Mouse (Mus musculus) gastrocnemius, adult 2 months (tissue): ENCODE data around the gene Cgrrf1. TPM values are rescaled to one million over a fixed set of nuclear protein-coding genes. Genes with fewer than 3 reads are reported as not detected.

Experiments
- DNase-seq: peaks from one replicate; pipeline ENCODE4 v3.0.0; 2022
- H3K27ac ChIP-seq: fragments of 200-600 bp; 2 replicates; pipeline ENCODE4 v1.8.1; 2022; ENCODE audit warnings: mild to moderate bottlenecking
- H3K4me3 ChIP-seq: fragments of 200-600 bp; 2 replicates; pipeline ENCODE4 v1.8.1; 2022; ENCODE audit warnings: mild to moderate bottlenecking, moderate library complexity
- CTCF ChIP-seq: fragments of 200-600 bp; IDR thresholded peaks from 2 replicates; pipeline ENCODE4 v1.8.1; 2022; ENCODE audit warnings: antibody characterized with exemption, mild to moderate bottlenecking, moderate library complexity
- intact Hi-C: fragments of 180-260 bp; cut with DNase I; formaldehyde crosslinking; loops from one replicate; pipeline ENCODE4 v1.15.1; 2025
- long read RNA-seq, 2 experiments: library from polyadenylated mRNA; stranded (forward); transcript quantifications; one replicate each; pipeline ENCODE4 v2.0.0; 2021
- total RNA-seq, 2 experiments: library from RNA; stranded (reverse); gene quantifications; 2 replicates each; pipeline ENCODE4 v1.2.3; 2021

Cgrrf1 gene
- total RNA-seq: 10 to 100 TPM; 53.0 to 58.9 TPM
- long read RNA-seq, experiment 1, transcript Cgrrf1-204 (2 exons, 419 nt): minor isoform, 6 of 57 reads
- long read RNA-seq, experiment 1, transcript Cgrrf1-201 (6 exons, 1,324 nt): major isoform, 47 of 57 reads
- long read RNA-seq, experiment 1, partial matches to known transcripts: 2 of 57 reads
- long read RNA-seq, experiment 1, other reads (novel, unspliced or antisense): 1 of 57 reads
- long read RNA-seq, experiment 2, transcript Cgrrf1-201 (6 exons, 1,324 nt): major isoform, 60 of 73 reads
- long read RNA-seq, experiment 2, partial matches to known transcripts: 4 of 73 reads
- long read RNA-seq, experiment 2, other reads (novel, unspliced or antisense): 5 of 73 reads

DNA sequence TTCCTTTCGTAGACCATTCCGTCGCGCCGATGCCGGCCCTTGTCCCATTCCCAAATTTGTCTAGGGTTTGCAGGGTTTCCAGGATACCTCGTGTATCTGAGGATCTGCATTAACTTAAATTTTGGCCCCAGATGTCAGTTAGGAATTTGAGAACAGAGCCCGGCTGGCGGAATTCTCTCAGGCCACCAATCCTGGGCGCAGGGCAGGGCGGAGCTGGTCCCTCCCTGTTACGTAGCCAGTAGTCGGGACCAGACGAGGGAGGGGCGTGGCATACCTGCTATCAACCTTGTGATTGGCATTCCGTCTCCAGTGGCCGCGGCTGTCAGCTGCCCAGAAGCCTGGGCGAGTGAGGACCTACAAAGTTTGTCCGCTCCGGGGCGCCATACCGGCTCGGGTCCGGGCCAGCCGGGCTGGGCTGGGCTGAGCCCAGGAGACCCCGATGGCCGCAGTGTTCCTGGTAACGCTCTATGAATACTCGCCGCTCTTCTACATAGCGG is at the start of gene Cgrrf1:
Gene Cgrrf1, plus strand, starts transcription at position 289 of the 497 bp plus-strand sequence.
- Histone ChIP-seq H3K27ac (peak within 1 kb of the TSS; percentile 96), H3K4me3 (peak within 1 kb of the TSS; percentile 94)
- intact Hi-C loops: loop anchor here (5.0 kb wide), 1 partner anchor 255 kb away; no protein-coding TSS in a partner anchor
- TF ChIP-seq CTCF: peak; percentile 54
- peak; percentile 99 for DNase-seq

GRCm38 (mm10) chr14:46782187-46782828 is 49.6 kb upstream of the Cgrrf1 start:
- Histone ChIP-seq H3K27ac (no peak overlapping the region), H3K4me3 (no peak overlapping the region)
- TF ChIP-seq CTCF: no peak
- DNase-seq: no peak
- intact Hi-C loops: no loop called here

DNA sequence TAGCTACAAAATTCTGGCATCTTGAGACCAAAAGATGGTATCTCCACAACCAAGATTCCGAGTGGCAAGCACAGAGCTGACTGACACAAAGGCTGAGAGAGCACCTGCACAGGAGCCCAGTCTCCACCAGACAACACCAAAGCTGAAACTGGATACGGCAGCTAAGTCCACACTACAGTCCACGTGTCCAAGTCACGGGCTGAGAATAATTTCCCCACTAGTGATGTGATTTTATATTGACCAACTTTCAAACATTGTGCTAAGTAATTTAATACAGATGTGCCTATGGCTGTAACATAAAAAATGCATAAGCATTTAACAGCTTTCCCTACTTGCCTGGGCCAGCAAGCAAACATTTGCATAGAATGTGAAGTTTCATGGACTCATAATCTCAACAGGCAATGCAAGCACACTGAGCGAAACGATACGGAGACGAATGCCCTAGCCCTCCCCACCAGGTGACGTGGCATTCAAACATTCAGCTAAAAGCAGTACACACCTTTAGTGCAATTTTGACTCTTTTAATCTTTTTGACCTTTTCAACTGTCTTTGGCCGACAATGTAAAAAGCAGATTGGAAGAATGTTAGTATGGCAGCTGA is 48.5 kb upstream of the Cgrrf1 start:
- Histone ChIP-seq H3K4me3 (no peak overlapping the region), H3K27ac (no peak overlapping the region)
- no peak for TF ChIP-seq CTCF
- no peak for DNase-seq
- intact Hi-C loops: no loop called here

DNA sequence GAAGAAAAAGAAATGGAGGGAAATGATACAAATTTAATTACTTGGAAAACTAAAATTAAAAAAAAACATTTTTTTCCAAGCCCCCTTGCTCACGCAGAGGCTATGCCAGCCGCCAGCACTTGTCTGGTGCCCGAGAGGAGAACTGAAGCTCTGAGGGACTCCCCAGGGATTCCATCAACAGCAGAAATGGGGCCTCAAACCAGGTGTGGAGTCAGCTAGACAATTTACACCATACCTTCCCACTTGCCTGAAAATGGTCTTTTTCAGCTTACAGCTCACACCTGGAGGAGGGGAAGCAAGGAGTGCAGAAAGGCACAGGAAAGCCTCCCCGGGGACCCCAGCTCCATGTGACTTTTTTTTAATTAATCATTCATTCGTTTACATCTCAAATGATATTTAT is 46.7 kb upstream of the Cgrrf1 start:
- no peak for DNase-seq
- intact Hi-C loops: loop anchor here (5.0 kb wide), 1 partner anchor 37 kb away; the partner anchor contains the start of gene Gmfb
- H3K4me3 ChIP-seq: no peak overlapping the region

GRCm38 (mm10) chr14:46787454-46787786 is 44.5 kb upstream of the Cgrrf1 start:
- intact Hi-C loops: loop anchor here (5.0 kb wide), 1 partner anchor 35 kb away; the partner anchor contains the start of gene Gmfb
- H3K4me3 ChIP-seq: peak overlapping the region; percentile 93
- H3K27ac ChIP-seq: peak overlapping the region; percentile 92
- TF ChIP-seq CTCF: no peak
- DNase-seq: no peak

More for the DNA sequence above, 46.7 kb upstream of the Cgrrf1 start:
- TF ChIP-seq CTCF: no peak
- H3K27ac ChIP-seq: no peak overlapping the region

DNA sequence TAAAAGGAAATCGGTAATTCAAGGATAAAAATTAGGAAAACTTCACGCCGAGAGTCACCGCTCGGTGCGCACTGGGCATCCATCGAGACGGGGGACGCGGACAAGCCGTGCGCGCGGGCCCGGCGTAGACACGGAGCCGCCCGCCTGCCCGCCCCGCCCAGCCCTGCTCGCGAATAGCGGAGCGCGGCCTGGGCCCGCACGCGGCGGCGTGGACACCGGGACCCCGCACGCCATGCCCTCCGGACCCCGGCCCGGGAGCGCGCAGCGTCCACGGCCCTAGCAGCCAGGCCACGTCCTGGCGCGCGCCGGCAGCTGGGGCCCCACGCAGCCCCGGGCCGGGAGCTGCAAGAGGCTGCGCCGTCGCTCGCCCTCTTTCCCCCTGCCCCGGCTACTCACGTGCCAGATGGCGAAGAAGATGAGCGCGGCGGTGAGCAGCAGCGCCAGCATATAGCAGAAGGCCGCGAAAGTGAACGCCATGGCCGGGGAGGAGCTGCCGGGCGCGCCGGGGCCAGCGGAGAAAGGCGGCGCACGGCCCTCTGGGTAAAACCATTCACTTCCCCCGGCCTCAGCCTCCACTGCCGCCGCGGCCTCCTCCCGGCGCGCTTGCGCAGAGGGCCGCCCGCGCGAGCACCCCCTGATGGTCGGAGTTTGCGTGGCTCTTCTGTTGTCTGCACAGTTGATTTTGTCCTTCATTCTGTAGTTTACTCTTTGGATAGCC is 44.0 kb upstream of the Cgrrf1 start, which contains the start of gene Cnih1:
Gene Cnih1, minus strand, starts transcription at position 625 of the 718 bp plus-strand sequence.
- intact Hi-C loops: loop anchor here (5.0 kb wide), 1 partner anchor 34 kb away; the partner anchor contains the start of gene Gmfb
- peak; percentile 93 for DNase-seq
- Histone ChIP-seq H3K4me3 (peak within 1 kb of the TSS; percentile 93), H3K27ac (peak within 1 kb of the TSS; percentile 92)
- peak; percentile 94 for TF ChIP-seq CTCF

DNA sequence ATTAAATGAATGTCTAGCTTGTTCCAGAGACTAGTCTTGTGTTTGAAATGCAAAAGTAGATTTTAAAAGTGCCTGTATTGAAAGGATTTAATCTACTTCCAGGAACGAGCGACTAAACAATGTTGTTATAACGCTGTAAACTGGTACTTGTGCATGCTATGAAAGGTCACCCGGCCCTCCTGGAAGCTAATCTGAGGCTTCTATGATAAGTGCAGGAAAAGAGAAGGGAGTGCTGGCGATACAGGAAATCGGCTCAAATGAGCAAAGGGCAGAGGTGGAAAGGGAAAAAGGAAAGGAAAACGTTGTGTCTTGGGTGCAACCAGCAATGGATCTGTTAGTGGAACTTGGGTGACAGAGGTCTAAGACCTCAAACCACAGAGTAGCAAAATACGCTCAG is 43.4 kb upstream of the Cgrrf1 start:
- no peak for DNase-seq
- intact Hi-C loops: loop anchor here (5.0 kb wide), 1 partner anchor 34 kb away; the partner anchor contains the start of gene Gmfb
- H3K27ac ChIP-seq: peak overlapping the region; percentile 92
- no peak for TF ChIP-seq CTCF
- H3K4me3 ChIP-seq: peak overlapping the region; percentile 93

DNA sequence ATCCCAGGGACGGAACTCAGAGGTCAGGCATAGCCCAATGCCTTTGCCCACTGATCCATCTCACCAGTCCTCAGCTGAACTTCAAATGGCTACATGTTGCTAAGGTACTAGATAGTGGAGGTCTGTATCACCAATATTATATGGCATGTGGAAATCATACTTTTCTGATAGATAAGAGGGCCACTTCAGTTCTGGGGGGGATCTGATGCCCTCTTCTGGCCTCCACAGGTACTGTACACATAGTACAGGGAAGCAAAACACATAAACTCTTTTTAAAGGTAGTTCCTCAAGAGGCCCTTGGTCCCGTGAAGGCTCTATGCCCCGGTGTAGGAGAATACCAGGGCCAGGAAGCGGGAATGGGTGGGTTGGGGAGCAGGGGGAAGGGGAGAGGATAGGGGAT is 41.6 kb upstream of the Cgrrf1 start:
- Histone ChIP-seq H3K4me3 (no peak overlapping the region), H3K27ac (no peak overlapping the region)
- intact Hi-C loops: no loop called here
- DNase-seq: no peak
- TF ChIP-seq CTCF: peak; percentile 44

DNA sequence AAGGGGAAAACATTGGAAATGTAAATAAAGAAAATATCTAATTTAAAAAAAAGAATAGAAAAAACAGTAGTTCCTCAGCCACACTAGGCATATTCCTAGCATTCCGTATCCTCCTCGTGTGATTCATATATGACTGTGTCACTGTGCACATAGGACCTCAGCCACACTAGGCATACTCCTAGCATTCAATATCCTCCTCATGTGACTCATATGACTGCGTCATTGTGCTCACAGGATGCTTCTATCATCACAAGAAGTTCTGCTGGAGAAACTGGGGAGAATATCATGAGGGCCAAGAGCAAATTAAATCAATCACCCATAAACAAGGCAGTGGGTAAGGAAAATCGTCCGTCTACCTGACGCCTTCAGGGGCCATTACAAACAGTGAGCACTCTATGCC is 41.2 kb upstream of the Cgrrf1 start:
- intact Hi-C loops: no loop called here
- TF ChIP-seq CTCF: no peak
- H3K4me3 ChIP-seq: no peak overlapping the region
- H3K27ac ChIP-seq: no peak overlapping the region
- no peak for DNase-seq

DNA sequence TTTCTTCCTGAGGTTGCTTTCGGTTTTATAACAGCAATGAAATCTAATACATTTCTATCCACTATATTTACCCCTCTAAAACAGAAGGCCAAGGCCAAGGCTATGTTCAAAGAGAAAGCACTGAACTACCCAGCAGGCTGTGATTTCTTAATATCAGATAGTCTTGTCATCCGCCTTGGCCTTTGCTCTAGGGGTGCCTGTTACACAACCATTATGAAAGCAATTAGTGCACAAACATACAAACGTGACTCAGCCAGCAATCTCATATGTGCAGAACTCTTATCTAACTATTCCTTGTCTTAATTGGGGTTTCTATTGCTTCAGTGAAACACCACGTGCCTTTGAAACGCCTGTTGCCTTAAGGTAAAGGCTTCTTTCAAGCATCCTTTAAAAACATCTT is 37.8 kb upstream of the Cgrrf1 start:
- intact Hi-C loops: no loop called here
- DNase-seq: no peak
- Histone ChIP-seq H3K4me3 (no peak overlapping the region), H3K27ac (no peak overlapping the region; the same call in 1 of the 2 replicates)
- no peak for TF ChIP-seq CTCF

- TF ChIP-seq CTCF: no peak
- H3K27ac ChIP-seq: no peak overlapping the region
- intact Hi-C loops: no loop called here
These were observed 31.1 kb upstream of the Cgrrf1 start for GRCm38 (mm10) chr14:46800684-46801345.

GRCm38 (mm10) chr14:46803259-46803658 is 28.7 kb upstream of the Cgrrf1 start:
- Histone ChIP-seq H3K4me3 (no peak overlapping the region), H3K27ac (no peak overlapping the region)
- DNase-seq: no peak
- intact Hi-C loops: no loop called here
- no peak for TF ChIP-seq CTCF

More at GRCm38 (mm10) chr14:46800684-46801345, 31.1 kb upstream of the Cgrrf1 start:
- no peak overlapping the region for H3K4me3 ChIP-seq
- DNase-seq: no peak
